Mouse (Mus musculus) olfactory bulb, adult 2 months (tissue): ENCODE data around the gene Slit2.

Experiments
- CTCF ChIP-seq: fragments of 200-500 bp; IDR thresholded peaks from 2 replicates; pipeline ENCODE4 v1.5.1; 2012; ENCODE audit warnings: low read depth, mild to moderate bottlenecking, low read length, moderate library complexity; ENCODE audit not compliant: insufficient read depth
- POLR2A ChIP-seq: fragments of 200-500 bp; IDR thresholded peaks from 2 replicates; pipeline ENCODE4 v1.6.1; 2012; ENCODE audit warnings: mild to moderate bottlenecking, low read depth, low read length, moderate library complexity; ENCODE audit not compliant: insufficient read depth

DNA sequence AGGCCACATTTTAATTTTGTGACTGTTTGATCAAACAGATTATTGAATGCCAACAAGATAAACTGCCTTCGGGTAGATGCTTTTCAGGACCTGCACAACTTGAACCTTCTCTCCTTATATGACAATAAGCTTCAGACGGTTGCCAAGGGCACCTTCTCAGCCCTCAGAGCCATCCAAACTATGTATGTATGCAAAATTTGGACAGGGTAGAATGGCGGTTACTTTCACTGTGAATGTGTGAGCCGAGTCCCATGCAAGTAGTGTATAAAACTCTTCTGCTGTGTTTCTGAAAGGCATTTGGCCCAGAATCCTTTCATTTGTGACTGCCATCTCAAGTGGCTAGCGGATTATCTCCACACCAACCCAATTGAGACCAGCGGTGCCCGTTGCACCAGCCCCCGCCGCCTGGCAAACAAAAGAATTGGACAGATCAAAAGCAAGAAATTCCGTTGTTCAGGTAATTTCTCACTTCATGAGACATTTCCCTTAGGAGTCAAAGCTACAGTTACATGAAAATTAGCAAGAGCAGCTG is 236.8 kb downstream of the Slit2 start:
- TF ChIP-seq CTCF (no peak), POLR2A (no peak)
